Mouse (Mus musculus) MEL (cell line): ENCODE results near the gene Pikfyve. TPM values are rescaled to one million over a fixed set of nuclear protein-coding genes. Genes with fewer than 3 reads are reported as not detected.

Source experiments
- DNase-seq: peaks from one replicate; pipeline ENCODE4 v3.0.0; 2011; ENCODE audit warnings: low read depth, low spot score
- H3K27ac ChIP-seq: 2 replicates; pipeline ENCODE4 v1.5.1; 2012; ENCODE audit warnings: low read depth, mild to moderate bottlenecking, control low read depth, low read length, moderate library complexity; ENCODE audit not compliant: control insufficient read depth
- H3K27me3 ChIP-seq, 2 experiments: fragments of 150-350 bp in 1 of 2; sonication (generic) in 1 of 2; 2 replicates each; pipeline ENCODE4 v1.6.1; 2012; ENCODE audit warnings: low read length in 2 of 2, mild to moderate bottlenecking in 2 of 2, improper control_type of control experiment in 1 of 2, moderate library complexity in 1 of 2; ENCODE audit not compliant: insufficient read depth in 2 of 2, control insufficient read depth in 1 of 2
- H3K36me3 ChIP-seq, 2 experiments: 2 replicates each; pipeline ENCODE4 v1.6.1; 2012 to 2014; ENCODE audit warnings: low read length in 2 of 2, improper control_type of control experiment in 1 of 2, inconsistent platforms in 1 of 2, mild to moderate bottlenecking in 1 of 2; ENCODE audit not compliant: insufficient read depth in 2 of 2, control insufficient read depth in 1 of 2
- H3K4me1 ChIP-seq, 2 experiments: fragments of 150-350 bp in 1 of 2; sonication (generic) in 1 of 2; 2 replicates each; pipeline ENCODE4 v1.6.1; 2012; ENCODE audit warnings: low read length in 2 of 2, improper control_type of control experiment in 1 of 2, mild to moderate bottlenecking in 1 of 2; ENCODE audit not compliant: insufficient read depth in 2 of 2, control insufficient read depth in 1 of 2
- H3K4me3 ChIP-seq, 2 experiments: fragments of 150-350 bp in 1 of 2; sonication (generic) in 1 of 2; 2 replicates each; pipeline ENCODE4 v1.5.1; 2012; ENCODE audit warnings: low read depth in 2 of 2, low read length in 2 of 2, mild to moderate bottlenecking in 2 of 2, moderate library complexity in 2 of 2, control low read depth in 1 of 2, improper control_type of control experiment in 1 of 2; ENCODE audit not compliant: control insufficient read depth in 1 of 2, insufficient read depth in 1 of 2
- H3K79me2 ChIP-seq: 2 replicates; pipeline ENCODE4 v1.6.1; 2012; ENCODE audit warnings: mild to moderate bottlenecking, low read length, moderate library complexity; ENCODE audit not compliant: control insufficient read depth, poor library complexity, insufficient read depth
- H3K9ac ChIP-seq: 2 replicates; pipeline ENCODE4 v1.6.1; 2012; ENCODE audit warnings: low read depth, mild to moderate bottlenecking, control low read depth, low read length, moderate library complexity; ENCODE audit not compliant: control insufficient read depth, poor library complexity, severe bottlenecking
- H3K9me3 ChIP-seq: fragments of 150-350 bp; sonication (generic); replicated peaks from 2 replicates; pipeline ENCODE4 v1.6.1; 2012; ENCODE audit warnings: mild to moderate bottlenecking, low read length, improper control_type of control experiment, moderate library complexity; ENCODE audit not compliant: insufficient read depth
- CTCF ChIP-seq, 3 experiments: IDR thresholded peaks in 2 of 3; conservative IDR thresholded peaks in 1 of 3; 2 replicates each; pipeline ENCODE4 v1.5.1; 2011 to 2012; ENCODE audit warnings: low read length in 3 of 3, low read depth in 2 of 3, mild to moderate bottlenecking in 2 of 3, improper control_type of control experiment in 1 of 3, inconsistent platforms in 1 of 3, mixed read lengths in 1 of 3, moderate library complexity in 1 of 3; ENCODE audit not compliant: control insufficient read depth in 1 of 3, insufficient read depth in 1 of 3, poor library complexity in 1 of 3, severe bottlenecking in 1 of 3
- E2F4 ChIP-seq: IDR thresholded peaks from 2 replicates; pipeline ENCODE4 v1.6.1; 2011; ENCODE audit warnings: low read depth, low read length, improper control_type of control experiment, borderline replicate concordance
- ETS1 ChIP-seq: IDR thresholded peaks from 2 replicates; pipeline ENCODE4 v1.6.1; 2012; ENCODE audit warnings: low read depth, mild to moderate bottlenecking, inconsistent platforms, low read length, improper control_type of control experiment, moderate library complexity
- GABPA ChIP-seq: IDR thresholded peaks from 2 replicates; pipeline ENCODE4 v1.6.1; 2012; ENCODE audit warnings: low read depth, mild to moderate bottlenecking, inconsistent platforms, low read length, improper control_type of control experiment, moderate library complexity
- GATA1 ChIP-seq: IDR thresholded peaks from 2 replicates; pipeline ENCODE4 v1.6.1; 2011; ENCODE audit warnings: low read depth, low read length, improper control_type of control experiment
- HCFC1 ChIP-seq: IDR thresholded peaks from 2 replicates; pipeline ENCODE4 v1.6.1; 2012; ENCODE audit warnings: low read depth, mild to moderate bottlenecking, inconsistent platforms, low read length, improper control_type of control experiment, moderate library complexity
- MAFK ChIP-seq: IDR thresholded peaks from 2 replicates; pipeline ENCODE4 v1.6.1; 2011; ENCODE audit warnings: low read depth, mild to moderate bottlenecking, low read length, improper control_type of control experiment, borderline replicate concordance
- MAX ChIP-seq: IDR thresholded peaks from 2 replicates; pipeline ENCODE4 v1.6.1; 2011; ENCODE audit warnings: low read length, improper control_type of control experiment
- MXI1 ChIP-seq: IDR thresholded peaks from 2 replicates; pipeline ENCODE4 v1.6.1; 2011; ENCODE audit warnings: mild to moderate bottlenecking, low read depth, low read length, improper control_type of control experiment
- MYB ChIP-seq: IDR thresholded peaks from 2 replicates; pipeline ENCODE4 v1.6.1; 2011; ENCODE audit warnings: mild to moderate bottlenecking, low read depth, low read length, improper control_type of control experiment
- MYC ChIP-seq: IDR thresholded peaks from 2 replicates; pipeline ENCODE4 v1.6.1; 2011; ENCODE audit warnings: low read depth, mild to moderate bottlenecking, low read length, improper control_type of control experiment, moderate library complexity
- NELFE ChIP-seq: IDR thresholded peaks from 2 replicates; pipeline ENCODE4 v1.6.1; 2011; ENCODE audit warnings: low read depth, low read length, improper control_type of control experiment
- POLR2AphosphoS5 ChIP-seq: IDR thresholded peaks from 2 replicates; pipeline ENCODE4 v1.6.1; 2012; ENCODE audit warnings: low read depth, borderline replicate concordance, mild to moderate bottlenecking, inconsistent platforms, low read length, moderate library complexity, mixed read lengths
- RCOR1 ChIP-seq: IDR thresholded peaks from 2 replicates; pipeline ENCODE4 v1.6.1; 2012; ENCODE audit warnings: low read depth, mild to moderate bottlenecking, inconsistent platforms, low read length, improper control_type of control experiment
- TCF12 ChIP-seq: IDR thresholded peaks from 2 replicates; pipeline ENCODE4 v1.6.1; 2014; ENCODE audit warnings: low read depth, mild to moderate bottlenecking, inconsistent platforms, low read length, improper control_type of control experiment, moderate library complexity
- ZMIZ1 ChIP-seq: IDR thresholded peaks from 2 replicates; pipeline ENCODE4 v1.6.1; 2012; ENCODE audit warnings: low read depth, mild to moderate bottlenecking, inconsistent platforms, low read length, improper control_type of control experiment, moderate library complexity
- polyA plus RNA-seq, 2 experiments: library from polyadenylated mRNA; stranded (reverse) in 1 of 2; unstranded in 1 of 2; fragments of >175 nt in 1 of 2; fragments of >200 nt in 1 of 2; gene quantifications; 2 replicates each; pipeline versions ENCODE4 v1.2.1 to v1.2.4; 2012; ENCODE audit warnings: low replicate concordance in 2 of 2, low read depth in 1 of 2; ENCODE audit not compliant: insufficient read length in 2 of 2, insufficient read depth in 1 of 2, missing spikeins in 1 of 2
- total RNA-seq: library from RNA; depleted of rRNA; stranded (reverse); fragments of 300-350 nt; gene quantifications from 2 replicates; pipeline ENCODE4 v1.2.3, GENCODE M21; 2012

Gene Pikfyve
- total and polyA plus RNA-seq, 3 experiments, result 11.5 to 13.3 TPM; not detected in 1

- TF ChIP-seq MAFK, result no peak
- TF ChIP-seq POLR2AphosphoS5, result no peak
- no peak for TF ChIP-seq GABPA
- TF ChIP-seq, all 39 proteins: peak for 10
Measured at GRCm38 (mm10) chr1:65185524-65186205, 818 bp upstream of the Pikfyve start (continued).

GRCm38 (mm10) chr1:65187074-65187430, 569 bp downstream of the Pikfyve start:
- Histone ChIP-seq H3K27ac (peak overlapping the region; percentile 27; the same call in 1 of the 2 replicates), H3K9ac (peak overlapping the region; percentile 87), H3K36me3 (peaks cover 6 to 9% of the 10 kb centered on the region in 2 experiments; a peak in 3 of 4 replicates), H3K4me1 (0 out of 4 replicates have a peak, but pooled peaks cover 0 to 3% of the 10 kb centered on the region in 2 experiments), H3K79me2 (peaks cover 17% of the 10 kb centered on the region), H3K27me3 (no peaks in the 10 kb centered on the region), H3K4me3 (peak overlapping the region; percentile 71 to 82), H3K9me3 (no peaks in the 10 kb centered on the region)
- TF ChIP-seq ETS1 (no peak), MYB (no peak), GATA1 (no peak), CTCF (IDR thresholded peaks at IDR 0.05 in 2 of 3, conservative IDR thresholded peaks at IDR 0.05 in 1 of 3; ENCODE audit: control insufficient read depth in 1 of 3, insufficient read depth in 1 of 3, low read depth in 2 of 3, low read length in 3 of 3, poor library complexity in 1 of 3, severe bottlenecking in 1 of 3) (no peak), MAFK (no peak)
- peak; percentile 52 for DNase-seq

- no peak for DNase-seq
- Histone ChIP-seq H3K27me3 (no peaks in the 10 kb centered on the region), H3K27ac (no peak overlapping the region), H3K79me2 (peaks cover 17% of the 10 kb centered on the region), H3K4me1 (0 out of 4 replicates have a peak, but pooled peaks cover 0 to 3% of the 10 kb centered on the region in 2 experiments), H3K4me3 (no peak overlapping the region), H3K36me3 (peaks cover 9 to 11% of the 10 kb centered on the region in 2 experiments; a peak in 3 of 4 replicates), H3K9ac (no peak overlapping the region), H3K9me3 (no peaks in the 10 kb centered on the region)
- no peak for TF ChIP-seq MYC
- TF ChIP-seq RCOR1, result no peak
- no peak for TF ChIP-seq E2F4
- no peak for TF ChIP-seq ZMIZ1
- no peak for TF ChIP-seq NELFE
- TF ChIP-seq TCF12, result no peak
- no peak for TF ChIP-seq MAX
- TF ChIP-seq HCFC1, result no peak
- TF ChIP-seq MXI1, result no peak
Measured at GRCm38 (mm10) chr1:65190172-65190571, 3.7 kb downstream of the Pikfyve start.
